Mouse (Mus musculus): ENCODE measurements around the gene Tmem273.

Tmem273 gene

GRCm38 (mm10) chr14:32859831-32860569 lies 74.2 kb downstream of the Tmem273 start:
- no peak for DNase-seq (ENCODE audit: low spot score)

GRCm38 (mm10) chr14:32861149-32861581 lies 75.4 kb downstream of the Tmem273 start:
- no peak for DNase-seq (ENCODE audit: low spot score)

GRCm38 (mm10) chr14:32861656-32862055 lies 75.9 kb downstream of the Tmem273 start:
- no peak for DNase-seq (ENCODE audit: low spot score)

GRCm38 (mm10) chr14:32865331-32865730 lies 79.6 kb downstream of the Tmem273 start:
- no peak for DNase-seq (ENCODE audit: low spot score)
